Mouse (Mus musculus) midbrain, embryonic 16.5 days (tissue): Measurements from ENCODE around the gene Uchl3. TPM values are rescaled to one million over a fixed set of nuclear protein-coding genes. Genes with fewer than 3 reads are reported as not detected.

Experiments used
- ATAC-seq: fragments of 200-750 bp; cut with Nextera tagmentation; 2 replicates; pipeline ENCODE4 v1.8.0; 2017; ENCODE audit warnings: moderate TSS enrichment
- H3K27ac ChIP-seq: fragments of 300-500 bp; sonication (generic); 2 replicates; pipeline ENCODE4 v1.5.1; 2014; ENCODE audit warnings: mild to moderate bottlenecking, low read length, mixed read lengths
- H3K27me3 ChIP-seq: fragments of 300-500 bp; sonication (generic); 2 replicates; pipeline ENCODE4 v1.6.1; 2014; ENCODE audit warnings: low read depth, low read length, mixed read lengths; ENCODE audit not compliant: control insufficient read depth, insufficient read depth
- H3K36me3 ChIP-seq: fragments of 300-500 bp; sonication (generic); 2 replicates; pipeline ENCODE4 v1.6.1; 2014; ENCODE audit warnings: mild to moderate bottlenecking, low read length, moderate library complexity, mixed read lengths; ENCODE audit not compliant: control insufficient read depth, insufficient read depth
- H3K4me1 ChIP-seq: fragments of 300-500 bp; sonication (generic); 2 replicates; pipeline ENCODE4 v1.6.1; 2014; ENCODE audit warnings: mild to moderate bottlenecking, low read length, mixed read lengths; ENCODE audit not compliant: control insufficient read depth, insufficient read depth
- H3K4me2 ChIP-seq: fragments of 300-500 bp; sonication (generic); 2 replicates; pipeline ENCODE4 v1.6.1; 2014; ENCODE audit warnings: mild to moderate bottlenecking, low read length, mixed read lengths
- H3K4me3 ChIP-seq: fragments of 300-500 bp; sonication (generic); 2 replicates; pipeline ENCODE4 v1.5.1; 2014; ENCODE audit warnings: low read depth, mild to moderate bottlenecking, low read length, moderate library complexity, mixed read lengths
- H3K9ac ChIP-seq: fragments of 300-500 bp; sonication (generic); 2 replicates; pipeline ENCODE4 v1.6.1; 2014; ENCODE audit warnings: low read depth, low read length, mixed read lengths
- H3K9me3 ChIP-seq: fragments of 300-500 bp; sonication (generic); replicated peaks from 2 replicates; pipeline ENCODE4 v1.6.1; 2014; ENCODE audit warnings: mild to moderate bottlenecking, low read length, mixed read lengths; ENCODE audit not compliant: control insufficient read depth, poor library complexity, severe bottlenecking
- WGBS: fragments of 180-500 bp; shearing (Covaris S2); extraction: QIAGEN DNeasy Blood & Tissue Kit; methylation state at CpG from one replicate; pipeline ENCODE4 v1.1.7; 2014; 5-methylcytosine and 5-hydroxymethylcytosine counted together
- polyA plus RNA-seq: library from polyadenylated mRNA; unstranded; fragments of >200 nt; fragmentation: Nextera tagmentation; extraction: Ambion mirVana; gene quantifications from 2 replicates; pipeline ENCODE4 v1.2.1, GENCODE M21; 2015

Gene Uchl3
- polyA plus RNA-seq, 1 experiment from 2014 or later, result 280 TPM

- no peaks in the 10 kb centered on the region for H3K4me1 ChIP-seq
- H3K36me3 ChIP-seq, result peaks cover 10% of the 10 kb centered on the region
- H3K27me3 ChIP-seq, result no peaks in the 10 kb centered on the region
- 88% methylated on average over 2 of the region's 2 CpGs for WGBS
- no peak overlapping the region for H3K27ac ChIP-seq
- no peak overlapping the region for H3K4me3 ChIP-seq
- H3K9ac ChIP-seq, result no peak overlapping the region
- ATAC-seq, result no peak
- H3K4me2 ChIP-seq, result no peak overlapping the region
- no peaks in the 10 kb centered on the region for H3K9me3 ChIP-seq
These were observed 23.2 kb upstream of the Uchl3 start for GRCm38 (mm10) chr14:101630548-101630947.

GRCm38 (mm10) chr14:101635765-101636164, 18.0 kb upstream of the Uchl3 start:
- Histone ChIP-seq H3K27me3 (no peaks in the 10 kb centered on the region), H3K4me2 (no peak overlapping the region), H3K9ac (no peak overlapping the region), H3K9me3 (no peaks in the 10 kb centered on the region), H3K4me1 (peaks cover 6% of the 10 kb centered on the region), H3K27ac (no peak overlapping the region), H3K36me3 (peaks cover 10% of the 10 kb centered on the region), H3K4me3 (no peak overlapping the region)
- WGBS, result 100% methylated on average over 1 of the region's 1 CpGs
- ATAC-seq, result no peak

GRCm38 (mm10) chr14:101637381-101637780, 16.4 kb upstream of the Uchl3 start:
- Histone ChIP-seq H3K27me3 (no peaks in the 10 kb centered on the region), H3K9me3 (no peaks in the 10 kb centered on the region), H3K36me3 (peaks cover 3% of the 10 kb centered on the region), H3K4me1 (peaks cover 6% of the 10 kb centered on the region), H3K9ac (no peak overlapping the region), H3K4me2 (no peak overlapping the region), H3K4me3 (no peak overlapping the region), H3K27ac (no peak overlapping the region)
- no peak for ATAC-seq
- WGBS, result 93% methylated on average over 6 of the region's 6 CpGs

GRCm38 (mm10) chr14:101640153-101640843, 13.5 kb upstream of the Uchl3 start, which contains the start of gene Commd6:
TSS of gene Commd6 (minus strand) at chr14:101640686.
- peak within 1 kb of the TSS; percentile 82 for H3K4me2 ChIP-seq
- H3K4me3 ChIP-seq, result peak within 1 kb of the TSS; percentile 92
- H3K4me1 ChIP-seq, result peaks cover 6% of the 10 kb centered on the region
- ATAC-seq, result peak; percentile 99
- H3K27ac ChIP-seq, result peak within 1 kb of the TSS; percentile 92
- WGBS, result under 1% methylated on average over 39 of the region's 39 CpGs
- H3K27me3 ChIP-seq, result no peaks in the 10 kb centered on the region; the same call in 1 of the 2 replicates
- peak within 1 kb of the TSS; percentile 92 for H3K9ac ChIP-seq
- H3K36me3 ChIP-seq, result no peaks in the 10 kb centered on the region; the same call in 1 of the 2 replicates
- no peaks in the 10 kb centered on the region for H3K9me3 ChIP-seq

GRCm38 (mm10) chr14:101644948-101645347, 8.8 kb upstream of the Uchl3 start:
- no peaks in the 10 kb centered on the region for H3K36me3 ChIP-seq
- no peaks in the 10 kb centered on the region for H3K9me3 ChIP-seq
- WGBS, result 83% methylated on average over 1 of the region's 1 CpGs
- H3K27me3 ChIP-seq, result no peaks in the 10 kb centered on the region; the same call in 1 of the 2 replicates
- H3K9ac ChIP-seq, result no peak overlapping the region
- no peak overlapping the region for H3K4me3 ChIP-seq
- H3K4me2 ChIP-seq, result no peak overlapping the region
- no peak for ATAC-seq
- no peaks in the 10 kb centered on the region for H3K4me1 ChIP-seq
- H3K27ac ChIP-seq, result no peak overlapping the region

- Histone ChIP-seq H3K4me2 (no peak overlapping the region), H3K27ac (no peak overlapping the region), H3K4me3 (no peak overlapping the region), H3K36me3 (no peaks in the 10 kb centered on the region), H3K4me1 (peaks cover 6% of the 10 kb centered on the region), H3K9ac (no peak overlapping the region), H3K27me3 (no peaks in the 10 kb centered on the region), H3K9me3 (no peaks in the 10 kb centered on the region)
- ATAC-seq, result no peak
- WGBS, result 86% methylated on average over 4 of the region's 4 CpGs
These were observed 3.2 kb upstream of the Uchl3 start for GRCm38 (mm10) chr14:101650551-101650950.

- H3K9me3 ChIP-seq, result no peaks in the 10 kb centered on the region
- H3K4me1 ChIP-seq, result peaks cover 13% of the 10 kb centered on the region
- no peak overlapping the region for H3K27ac ChIP-seq
- no peak overlapping the region for H3K4me3 ChIP-seq
- ATAC-seq, result no peak
- H3K36me3 ChIP-seq, result no peaks in the 10 kb centered on the region
- H3K4me2 ChIP-seq, result no peak overlapping the region
- WGBS, result 93% methylated on average over 6 of the region's 6 CpGs
- no peaks in the 10 kb centered on the region for H3K27me3 ChIP-seq
- H3K9ac ChIP-seq, result no peak overlapping the region
These were observed 1.2 kb upstream of the Uchl3 start for GRCm38 (mm10) chr14:101652571-101652970.

GRCm38 (mm10) chr14:101654526-101654909, 751 bp downstream of the Uchl3 start:
- H3K4me2 ChIP-seq, result peak overlapping the region; percentile 77
- peak; percentile 18; the same call in 1 of the 2 replicates for ATAC-seq
- WGBS, result under 1% methylated on average over 10 of the region's 10 CpGs
- peak overlapping the region; percentile 94 for H3K9ac ChIP-seq
- H3K27me3 ChIP-seq, result no peaks in the 10 kb centered on the region
- peaks cover 13% of the 10 kb centered on the region for H3K4me1 ChIP-seq
- H3K27ac ChIP-seq, result peak overlapping the region; percentile 84
- no peaks in the 10 kb centered on the region for H3K9me3 ChIP-seq
- H3K36me3 ChIP-seq, result 0 out of 2 replicates have a peak, but pooled peaks cover 3% of the 10 kb centered on the region
- peak overlapping the region; percentile 98 for H3K4me3 ChIP-seq

- no peak overlapping the region for H3K9ac ChIP-seq
- H3K4me2 ChIP-seq, result no peak overlapping the region
- WGBS, result 87% methylated on average over 10 of the region's 10 CpGs
- 0 out of 2 replicates have a peak, but pooled peaks cover 4% of the 10 kb centered on the region for H3K36me3 ChIP-seq
- peaks cover 13% of the 10 kb centered on the region for H3K4me1 ChIP-seq
- no peak overlapping the region for H3K27ac ChIP-seq
- H3K4me3 ChIP-seq, result no peak overlapping the region
- H3K9me3 ChIP-seq, result no peaks in the 10 kb centered on the region
- H3K27me3 ChIP-seq, result no peaks in the 10 kb centered on the region
- ATAC-seq, result no peak
These were observed 2.5 kb downstream of the Uchl3 start for GRCm38 (mm10) chr14:101656307-101656706.
